Mouse (Mus musculus): ENCODE data around the gene Rad18.

The Rad18 gene

GRCm38 (mm10) chr6:112632071-112632470 is 64.4 kb downstream of the Rad18 start:
- DNase-seq: no peak

GRCm38 (mm10) chr6:112630291-112630690 is 66.2 kb downstream of the Rad18 start:
- no peak for DNase-seq

GRCm38 (mm10) chr6:112628301-112628700 is 68.2 kb downstream of the Rad18 start:
- peak; percentile 45 to 65 for DNase-seq

- no peak for DNase-seq
These were observed 74.2 kb downstream of the Rad18 start for GRCm38 (mm10) chr6:112622321-112622720.

GRCm38 (mm10) chr6:112620027-112620426 is 76.5 kb downstream of the Rad18 start:
- DNase-seq: no peak

GRCm38 (mm10) chr6:112617728-112618318 is 78.7 kb downstream of the Rad18 start:
- no peak for DNase-seq

- no peak for DNase-seq
These were observed 87.5 kb downstream of the Rad18 start for GRCm38 (mm10) chr6:112609027-112609426.

GRCm38 (mm10) chr6:112603866-112604265 is 92.6 kb downstream of the Rad18 start:
- DNase-seq: no peak

GRCm38 (mm10) chr6:112594971-112595370 is 101.5 kb downstream of the Rad18 start:
- no peak for DNase-seq

GRCm38 (mm10) chr6:112587912-112588311 is 108.6 kb downstream of the Rad18 start:
- DNase-seq: no peak

GRCm38 (mm10) chr6:112586999-112587398 is 109.5 kb downstream of the Rad18 start:
- DNase-seq: no peak

GRCm38 (mm10) chr6:112584961-112585360 is 111.5 kb downstream of the Rad18 start:
- DNase-seq: no peak

- DNase-seq: no peak
These were observed 114.5 kb downstream of the Rad18 start for GRCm38 (mm10) chr6:112582022-112582421.

- DNase-seq: no peak
These were observed 119.3 kb downstream of the Rad18 start for GRCm38 (mm10) chr6:112577198-112577597.

- no peak for DNase-seq
These were observed 121.9 kb downstream of the Rad18 start for GRCm38 (mm10) chr6:112574558-112574957.

GRCm38 (mm10) chr6:112570413-112570812 is 126.1 kb downstream of the Rad18 start:
- no peak for DNase-seq
